ENCODE assay signal across 8 mouse cellular contexts in genomic region chr19:43673513-43674315, GRCm38 (mm10). TPM values are rescaled to one million over a fixed set of nuclear protein-coding genes. Genes with fewer than 3 reads are reported as not detected.
DNase-seq lines count a peak whose midpoint lies in the region; ATAC-seq and TF ChIP-seq lines count a peak whose summit lies in the region.

No protein-coding gene starts in this region.

- no peaks in the 10 kb centered on the region for H3K36me3 ChIP-seq in heart, embryonic 15.5 days
- peaks cover 0 to 32% of the 10 kb centered on the region in 2 experiments; a peak in 2 of 4 replicates for H3K36me3 ChIP-seq in MEL (ENCODE audit: control insufficient read depth in 1 of 2, insufficient read depth in 2 of 2, low read length in 2 of 2)
- peaks cover 4% of the 10 kb centered on the region; the same call in 1 of the 2 replicates for H3K36me3 ChIP-seq in forebrain, embryonic 14.5 days (ENCODE audit: control insufficient read depth, insufficient read depth, low read length)
- H3K36me3 ChIP-seq in liver, embryonic 15.5 days (replicated peaks) = no peaks in the 10 kb centered on the region

- H3K4me3 ChIP-seq in heart, embryonic 15.5 days = peak overlapping the region; percentile 94
- peak overlapping the region; percentile 83 to 96 for H3K4me3 ChIP-seq in MEL (ENCODE audit: control insufficient read depth in 1 of 2, insufficient read depth in 1 of 2, low read depth in 2 of 2, low read length in 2 of 2)
- peak overlapping the region; percentile 89 for H3K4me3 ChIP-seq in forebrain, embryonic 14.5 days (ENCODE audit: low read depth, low read length)
- H3K4me3 ChIP-seq in liver, embryonic 15.5 days (replicated peaks) = peak overlapping the region; percentile 95

- peak overlapping the region; percentile 87 for H3K27ac ChIP-seq in heart, embryonic 15.5 days
- H3K27ac ChIP-seq in MEL (ENCODE audit: control insufficient read depth, low read depth, low read length) = peak overlapping the region; percentile 61
- peak overlapping the region; percentile 66; the same call in 1 of the 2 replicates for H3K27ac ChIP-seq in forebrain, embryonic 14.5 days (ENCODE audit: low read depth, low read length)
- peak overlapping the region; percentile 88 for H3K27ac ChIP-seq in liver, embryonic 15.5 days (replicated peaks)

- peaks cover 49% of the 10 kb centered on the region for H3K79me2 ChIP-seq in MEL (ENCODE audit: control insufficient read depth, insufficient read depth, low read length, poor library complexity)

- peak overlapping the region; percentile 97 for H3K9ac ChIP-seq in heart, embryonic 15.5 days
- H3K9ac ChIP-seq in MEL (ENCODE audit: control insufficient read depth, low read depth, low read length, poor library complexity, severe bottlenecking) = peak overlapping the region; percentile 90
- peak overlapping the region; percentile 91 for H3K9ac ChIP-seq in forebrain, embryonic 14.5 days (ENCODE audit: low read length)
- H3K9ac ChIP-seq in liver, embryonic 15.5 days = peak overlapping the region; percentile 90

- H3K9me3 ChIP-seq in heart, embryonic 15.5 days (replicated peaks) = no peaks in the 10 kb centered on the region
- H3K9me3 ChIP-seq in MEL (replicated peaks; ENCODE audit: insufficient read depth, low read length) = no peaks in the 10 kb centered on the region
- no peaks in the 10 kb centered on the region for H3K9me3 ChIP-seq in forebrain, embryonic 14.5 days (replicated peaks; ENCODE audit: control insufficient read depth, low read length)
- no peaks in the 10 kb centered on the region for H3K9me3 ChIP-seq in liver, embryonic 15.5 days (replicated peaks)

- no peak for TF ChIP-seq POLR2A in MEL (IDR thresholded peaks at IDR 0.05; ENCODE audit: control insufficient read depth in 1 of 2, insufficient read depth in 1 of 2, low read depth in 1 of 2, low read length in 2 of 2, poor library complexity in 1 of 2)

- H3K4me2 ChIP-seq in heart, embryonic 15.5 days = peak overlapping the region; percentile 75
- peak overlapping the region; percentile 83 for H3K4me2 ChIP-seq in forebrain, embryonic 14.5 days (ENCODE audit: low read length)
- peak overlapping the region; percentile 84 for H3K4me2 ChIP-seq in liver, embryonic 15.5 days

- DNase-seq in heart, adult 8-10 months (ENCODE audit: low spot score) = no peak
- DNase-seq in MEL (ENCODE audit: low read depth, low spot score) = peak; percentile 74
- no peak for DNase-seq in forebrain, embryonic 14.5 days (ENCODE audit: low spot score)
- DNase-seq in thymus, postnatal 10 days (ENCODE audit: low spot score in 2 of 2) = peak; percentile 14 to 19
- DNase-seq in left cerebral cortex, adult 18-20 months (ENCODE audit: low spot score in 2 of 2) = no peak
- no peak for DNase-seq in adrenal gland, postnatal 10 days

- peak; percentile 66 to 72 for TF ChIP-seq EP300 in MEL (IDR thresholded peaks at IDR 0.05; ENCODE audit: low read depth in 1 of 2, low read length in 2 of 2)

- H3K4me1 ChIP-seq in heart, embryonic 15.5 days (replicated peaks) = peaks cover 27% of the 10 kb centered on the region
- peaks cover 12 to 28% of the 10 kb centered on the region in 2 experiments for H3K4me1 ChIP-seq in MEL (ENCODE audit: control insufficient read depth in 1 of 2, insufficient read depth in 2 of 2, low read length in 2 of 2)
- peaks cover 19% of the 10 kb centered on the region for H3K4me1 ChIP-seq in forebrain, embryonic 14.5 days (ENCODE audit: control insufficient read depth, insufficient read depth, low read length)
- H3K4me1 ChIP-seq in liver, embryonic 15.5 days (replicated peaks) = peaks cover 54% of the 10 kb centered on the region

- no peak for TF ChIP-seq RAD21 in MEL (IDR thresholded peaks at IDR 0.05; ENCODE audit: low read depth, low read length)

- H3K27me3 ChIP-seq in heart, embryonic 15.5 days = no peaks in the 10 kb centered on the region
- no peaks in the 10 kb centered on the region for H3K27me3 ChIP-seq in MEL (ENCODE audit: control insufficient read depth in 1 of 2, insufficient read depth in 2 of 2, low read length in 2 of 2)
- no peaks in the 10 kb centered on the region for H3K27me3 ChIP-seq in forebrain, embryonic 14.5 days (replicated peaks; ENCODE audit: control insufficient read depth, insufficient read depth, low read length)
- H3K27me3 ChIP-seq in liver, embryonic 15.5 days = no peaks in the 10 kb centered on the region

- no peak for ATAC-seq in heart, embryonic 15.5 days (replicated peaks; ENCODE audit: insufficient number of reproducible peaks, insufficient read depth, low FRiP score, low read depth)
- ATAC-seq in forebrain, embryonic 14.5 days = no peak
- no peak for ATAC-seq in liver, embryonic 15.5 days (ENCODE audit: insufficient read depth)

- TF ChIP-seq CTCF in MEL (IDR thresholded peaks at IDR 0.05 in 2 of 3, conservative IDR thresholded peaks at IDR 0.05 in 1 of 3; ENCODE audit: control insufficient read depth in 1 of 3, insufficient read depth in 1 of 3, low read depth in 2 of 3, low read length in 3 of 3, poor library complexity in 1 of 3, severe bottlenecking in 1 of 3) = no peak

- 3% methylated on average over 21 of the region's 21 CpGs for WGBS in heart, embryonic 15.5 days
- 10% methylated on average over 21 of the region's 21 CpGs for WGBS in forebrain, embryonic 14.5 days
- 2% methylated on average over 21 of the region's 21 CpGs for WGBS in liver, embryonic 15.5 days (ENCODE audit: insufficient replicate concordance)

TF ChIP-seq in MEL, 35 proteins besides CTCF, POLR2A, EP300 and RAD21 (continues in another document):
- peak; percentile 50; the same call in 1 of the 2 replicates for TF ChIP-seq HCFC1 (IDR thresholded peaks at IDR 0.05; ENCODE audit: low read depth, low read length)
- TF ChIP-seq ETS1 (IDR thresholded peaks at IDR 0.05; ENCODE audit: low read depth, low read length) = peak; percentile 84
- TF ChIP-seq GATA1 (IDR thresholded peaks at IDR 0.05; ENCODE audit: low read depth, low read length) = peak; percentile 48; the same call in 1 of the 2 replicates
- TF ChIP-seq ZC3H11A (IDR thresholded peaks at IDR 0.05; ENCODE audit: low read depth, low read length) = no peak
- no peak for TF ChIP-seq UBTF (IDR thresholded peaks at IDR 0.05; ENCODE audit: borderline replicate concordance, insufficient read depth, low read depth, low read length)
- TF ChIP-seq USF1 (IDR thresholded peaks at IDR 0.05; ENCODE audit: low read depth, low read length) = no peak
- no peak for TF ChIP-seq ELF1 (IDR thresholded peaks at IDR 0.05; ENCODE audit: low read depth, low read length)
- no peak for TF ChIP-seq POLR2AphosphoS5 (IDR thresholded peaks at IDR 0.05; ENCODE audit: borderline replicate concordance, low read depth, low read length)
- TF ChIP-seq MAZ (IDR thresholded peaks at IDR 0.05; ENCODE audit: low read depth, low read length) = no peak
- no peak for TF ChIP-seq GABPA (IDR thresholded peaks at IDR 0.05; ENCODE audit: low read depth, low read length)
- 0 out of 2 replicates have a peak, but pooled peaks have one; percentile 44 for TF ChIP-seq TCF12 (IDR thresholded peaks at IDR 0.05; ENCODE audit: low read depth, low read length)
- no peak for TF ChIP-seq NRF1 (IDR thresholded peaks at IDR 0.05; ENCODE audit: insufficient read depth, low read depth, low read length, poor library complexity, severe bottlenecking)
- TF ChIP-seq BHLHE40 (IDR thresholded peaks at IDR 0.05; ENCODE audit: borderline replicate concordance, low read depth, low read length) = no peak
- TF ChIP-seq NELFE (IDR thresholded peaks at IDR 0.05; ENCODE audit: low read depth, low read length) = no peak
- TF ChIP-seq ZMIZ1 (IDR thresholded peaks at IDR 0.05; ENCODE audit: low read depth, low read length) = no peak
- TF ChIP-seq USF2 (IDR thresholded peaks at IDR 0.05; ENCODE audit: borderline replicate concordance in 1 of 2, insufficient read depth in 1 of 2, low read depth in 1 of 2, low read length in 2 of 2) = no peak
- peak; percentile 42 for TF ChIP-seq MXI1 (IDR thresholded peaks at IDR 0.05; ENCODE audit: low read depth, low read length)
- no peak for TF ChIP-seq ZNF384 (IDR thresholded peaks at IDR 0.05; ENCODE audit: low read depth, low read length)
- TF ChIP-seq POLR2AphosphoS2 (IDR thresholded peaks at IDR 0.05; ENCODE audit: low read length) = no peak
- TF ChIP-seq TBP (IDR thresholded peaks at IDR 0.05; ENCODE audit: low read depth, low read length) = 0 out of 2 replicates have a peak, but pooled peaks have one; percentile 15
- TF ChIP-seq MEF2A (IDR thresholded peaks at IDR 0.05; ENCODE audit: extremely low read depth, insufficient replicate concordance, low read depth, low read length, poor library complexity, severe bottlenecking) = no peak
- 0 out of 2 replicates have a peak, but pooled peaks have one; percentile 28 for TF ChIP-seq MAX (IDR thresholded peaks at IDR 0.05; ENCODE audit: low read length)
- no peak; the same call in 1 of the 2 replicates for TF ChIP-seq CHD1 (IDR thresholded peaks at IDR 0.05; ENCODE audit: low read depth, low read length)
- no peak; the same call in 1 of the 2 replicates for TF ChIP-seq RCOR1 (IDR thresholded peaks at IDR 0.05; ENCODE audit: low read depth, low read length)

RNA-seq across cellular contexts. Expression of gene Slc25a28, which starts 1.0 kb away (rescaled TPM):
- polyA plus RNA-seq in heart, embryonic 15.5 days (2015; fragmentation: Nextera tagmentation; extraction: Ambion mirVana) = 10.3 and 12.3 TPM in 2 replicates
- 10 to 100 TPM; 24.8 to 29.5 (median 27.4) TPM for total RNA-seq in heart, adult 8-10 months (2022)
- total RNA-seq in MEL (2012; rRNA removed) = 57.9 and 58.2 TPM in 2 replicates
- 100 to 1,000 TPM in 1 of 2 experiments, not detected in 1; 110 TPM for polyA plus RNA-seq in MEL (2012; ENCODE audit: insufficient read depth in 1 of 2, insufficient read length in 2 of 2, low read depth in 1 of 2, low replicate concordance in 2 of 2, missing spikeins in 1 of 2)
- 12.0 and 12.3 TPM in 2 replicates for polyA plus RNA-seq in forebrain, embryonic 14.5 days (2014; fragmentation: Nextera tagmentation; extraction: Ambion mirVana)
- polyA plus RNA-seq in liver, embryonic 15.5 days (2015; fragmentation: Nextera tagmentation; extraction: Ambion mirVana) = 5.1 and 5.7 TPM in 2 replicates
- 10 to 100 TPM; 46.6 to 52.1 TPM for total RNA-seq in left cerebral cortex, adult 18-20 months (2021)
- total RNA-seq in adrenal gland, postnatal 10 days (2021) = 10 to 100 TPM; 54.9 to 59.2 TPM

RNA-seq across cellular contexts. Expression of gene Entpd7, which starts 15.8 kb away (rescaled TPM):
- polyA plus RNA-seq in heart, embryonic 15.5 days (2015; fragmentation: Nextera tagmentation; extraction: Ambion mirVana) = 4.1 and 6.0 TPM in 2 replicates
- total RNA-seq in heart, adult 8-10 months (2022) = 1 to 10 TPM; 1.6 to 2.6 (median 2.1) TPM
- 7.7 and 8.0 TPM in 2 replicates for total RNA-seq in MEL (2012; rRNA removed)
- 1 to 10 TPM in 1 of 2 experiments, not detected in 1; 4.2 TPM for polyA plus RNA-seq in MEL (2012; ENCODE audit: insufficient read depth in 1 of 2, insufficient read length in 2 of 2, low read depth in 1 of 2, low replicate concordance in 2 of 2, missing spikeins in 1 of 2)
- polyA plus RNA-seq in forebrain, embryonic 14.5 days (2014; fragmentation: Nextera tagmentation; extraction: Ambion mirVana) = 6.7 and 9.2 TPM in 2 replicates
- polyA plus RNA-seq in liver, embryonic 15.5 days (2015; fragmentation: Nextera tagmentation; extraction: Ambion mirVana) = 2.4 and 2.5 TPM in 2 replicates
- total RNA-seq in left cerebral cortex, adult 18-20 months (2021) = 10 to 100 TPM; 17.9 to 18.2 TPM
- 10 to 100 TPM; 14.2 to 15.5 TPM for total RNA-seq in adrenal gland, postnatal 10 days (2021)

Comparison
In these comparisons a context has a peak if more than half of its experiments do, and no peak if none do; other contexts are left out.
1. DNase-seq: peak in MEL (single experiment) and thymus, postnatal 10 days (2 of 2); none in heart, adult 8-10 months (single experiment), forebrain, embryonic 14.5 days (single experiment), left cerebral cortex, adult 18-20 months (0 of 2) and adrenal gland, postnatal 10 days (single experiment).
2. Peak in every context shown above with its lines, with median percentiles within 50 percentile points of each other: H3K27ac ChIP-seq, H3K4me2 ChIP-seq, H3K4me3 ChIP-seq and H3K9ac ChIP-seq.